Mouse (Mus musculus) gastrocnemius, postnatal 4 days (tissue): Measurements from ENCODE around the gene Ctla4. TPM values are rescaled to one million over a fixed set of nuclear protein-coding genes. Genes with fewer than 3 reads are reported as not detected.
A peak's percentile ranks its signal among the peaks of the same experiment; 100 is the strongest.

ENCODE experiments used
- DNase-seq, 2 experiments: peaks; one replicate each; pipeline ENCODE4 v3.0.0; 2021 to 2022; ENCODE audit warnings: low spot score in 2 of 2, mixed read lengths in 2 of 2
- total RNA-seq, 2 experiments: library from RNA; stranded (reverse); gene quantifications; 2 replicates each; pipeline ENCODE4 v1.2.3; 2021

Ctla4 gene
- total RNA-seq, 2 experiments from 2014 or later: not detected

GRCm38 (mm10) chr1:60863701-60864100 lies 23.1 kb upstream of the Ctla4 start:
- no peak for DNase-seq

GRCm38 (mm10) chr1:60865167-60865566 lies 21.6 kb upstream of the Ctla4 start:
- DNase-seq: no peak

GRCm38 (mm10) chr1:60866043-60866442 lies 20.8 kb upstream of the Ctla4 start:
- no peak for DNase-seq

- DNase-seq: peak in 1 of 2 experiments; percentile 43
Measured at GRCm38 (mm10) chr1:60868333-60869277, 18.2 kb upstream of the Ctla4 start.

DNA sequence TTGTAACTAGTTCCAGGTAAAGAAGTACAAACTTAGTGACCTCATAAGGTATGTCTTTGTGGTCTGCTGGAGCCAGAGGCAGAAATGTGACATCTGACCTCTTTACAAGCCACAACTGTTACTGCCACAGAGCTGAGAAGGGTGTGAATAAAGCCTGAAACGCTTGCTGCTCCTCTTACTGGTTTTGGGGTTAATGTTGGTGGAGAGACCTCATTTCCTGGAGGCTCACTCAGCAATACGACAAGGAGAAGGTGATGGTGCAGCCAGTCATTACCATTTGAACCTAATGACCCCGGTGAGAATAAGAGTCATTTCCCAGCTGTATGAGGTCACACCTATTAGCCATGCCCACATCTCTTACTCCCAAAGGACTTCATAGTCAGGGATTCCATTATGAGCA lies 11.5 kb upstream of the Ctla4 start:
- DNase-seq: no peak

DNA sequence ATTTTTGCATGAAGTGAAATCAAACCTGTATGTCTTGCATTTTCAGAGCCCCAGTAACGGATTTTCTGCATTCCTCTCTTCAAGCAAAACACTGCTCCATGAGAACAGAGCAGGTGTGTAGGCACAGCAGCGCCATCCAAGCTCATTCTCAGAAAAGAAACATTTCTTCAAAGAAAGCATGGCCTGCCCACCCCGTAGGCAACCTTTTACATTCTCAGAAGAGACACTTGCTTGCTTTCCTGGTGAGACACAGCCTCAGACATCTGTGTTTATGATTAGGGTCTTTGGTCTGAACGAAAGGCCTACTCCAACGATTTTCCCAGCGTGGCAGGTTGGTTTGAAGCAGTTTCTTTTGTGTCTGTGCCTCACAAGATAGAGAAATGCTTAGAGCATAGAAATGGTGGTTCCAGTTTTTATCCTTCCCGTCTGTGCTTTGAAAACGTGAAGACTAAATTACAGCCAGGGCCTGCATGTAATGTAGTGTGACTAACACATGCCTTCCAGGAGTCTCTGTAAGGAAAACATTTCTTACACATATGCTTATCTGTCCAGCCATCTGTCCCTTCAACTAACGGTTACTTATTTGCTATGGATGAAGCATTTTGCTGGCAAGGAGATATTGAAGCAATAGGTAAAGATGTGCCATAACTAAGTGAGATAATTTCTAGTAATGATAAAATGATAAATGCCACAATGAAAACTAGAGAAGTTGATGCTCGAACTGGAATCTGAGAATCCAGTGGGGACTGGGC lies 6.5 kb upstream of the Ctla4 start:
- DNase-seq: no peak

DNA sequence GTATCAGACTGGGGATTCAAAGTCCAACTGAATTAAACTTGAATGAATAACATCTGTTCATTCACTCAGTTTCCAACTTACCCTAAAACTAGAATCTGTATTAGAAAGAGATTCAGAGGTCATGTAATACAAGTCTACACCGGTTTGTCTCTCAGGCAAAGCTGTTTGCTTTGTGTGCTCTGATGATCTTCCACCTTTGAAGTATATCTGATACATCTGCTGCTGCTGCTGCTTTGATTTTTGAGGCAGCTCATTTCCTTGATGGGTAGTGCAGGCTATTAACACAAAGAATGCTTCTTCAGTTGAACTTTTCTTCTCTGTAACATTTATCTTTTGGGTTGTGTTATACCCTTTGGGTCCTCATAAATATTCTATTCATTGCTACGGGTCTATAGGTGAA lies 4.0 kb upstream of the Ctla4 start:
- no peak for DNase-seq

GRCm38 (mm10) chr1:60883279-60883678 lies 3.5 kb upstream of the Ctla4 start:
- no peak for DNase-seq

- DNase-seq: no peak
Measured at GRCm38 (mm10) chr1:60884611-60885010, 2.2 kb upstream of the Ctla4 start.

DNA sequence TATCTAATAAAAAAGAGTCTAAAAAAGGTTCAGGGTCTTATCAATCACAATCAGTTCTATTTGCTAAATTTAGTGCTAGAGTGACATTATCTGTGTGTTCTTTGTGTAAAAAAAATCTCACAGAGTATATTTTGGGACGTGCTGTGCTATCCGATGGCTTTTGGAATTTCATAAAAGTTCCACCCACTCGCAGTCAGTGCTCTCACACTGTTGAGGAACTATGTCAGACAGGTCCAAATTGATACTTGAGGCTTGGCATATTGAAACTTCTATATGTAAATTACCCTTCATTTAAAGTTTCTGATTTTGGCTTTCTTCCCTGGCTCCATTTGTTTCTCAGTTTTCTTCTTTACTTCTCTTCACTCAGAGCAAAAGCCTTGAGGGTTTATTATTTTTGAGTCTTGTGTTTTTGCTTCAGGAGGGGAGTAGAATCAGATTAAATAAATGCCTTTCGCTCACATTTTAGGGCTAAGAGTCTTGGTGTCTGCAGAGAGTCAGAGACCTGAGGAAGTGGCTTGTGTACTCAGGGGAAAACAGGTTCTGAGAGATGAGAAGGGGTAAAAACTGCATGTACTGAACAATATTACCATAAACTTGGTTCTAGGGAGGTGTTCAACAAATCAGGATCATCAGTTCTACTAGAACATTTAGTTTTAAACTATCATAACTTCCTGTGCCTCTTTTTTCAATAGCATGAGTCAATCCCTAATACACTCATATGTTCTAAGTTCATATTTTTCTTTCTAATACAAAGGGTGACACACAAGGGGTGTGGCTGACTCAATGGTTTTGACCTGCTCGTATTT lies 11.5 kb downstream of the Ctla4 start:
- no peak for DNase-seq

- DNase-seq: no peak
Measured at GRCm38 (mm10) chr1:60898933-60899210, 12.1 kb downstream of the Ctla4 start.

GRCm38 (mm10) chr1:60899244-60899643 lies 12.4 kb downstream of the Ctla4 start:
- DNase-seq: no peak

DNA sequence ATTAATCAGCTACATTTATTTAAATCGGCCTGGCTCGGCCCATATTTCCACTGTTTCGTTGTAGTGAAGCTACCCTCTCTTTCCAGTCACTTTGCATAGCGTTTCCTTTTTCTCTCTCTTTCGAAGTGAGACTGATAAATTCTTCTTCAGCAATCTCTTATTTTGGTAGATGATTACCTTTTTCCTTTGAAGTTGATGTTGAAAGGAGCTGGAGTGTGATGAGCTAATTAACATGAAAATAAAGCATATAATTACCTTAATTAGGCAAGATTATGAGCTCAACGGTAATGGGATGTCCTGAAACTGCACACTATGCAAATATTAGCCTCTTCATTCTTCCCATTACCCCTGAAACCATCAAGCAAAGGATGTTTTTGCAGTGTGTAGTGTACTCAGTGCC lies 15.7 kb downstream of the Ctla4 start:
- no peak for DNase-seq

DNA sequence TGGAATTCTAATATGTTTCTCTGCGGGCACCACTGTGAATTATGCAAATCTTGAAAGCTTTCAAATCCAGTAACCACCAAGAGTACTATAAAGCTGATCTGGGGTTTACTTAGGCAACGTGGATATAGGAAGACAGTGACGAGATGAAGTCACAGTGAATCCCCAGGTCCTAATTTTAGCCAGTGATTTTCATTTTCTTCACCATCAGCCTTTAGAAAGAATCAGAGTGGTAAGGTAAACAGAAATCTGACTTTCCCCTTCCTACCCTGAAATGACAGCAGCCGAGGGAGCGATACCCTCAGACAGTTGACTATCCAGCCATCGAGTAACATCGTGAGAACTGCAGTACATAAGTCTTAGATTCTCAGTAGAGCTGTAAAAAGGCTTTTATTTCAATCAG lies 16.3 kb downstream of the Ctla4 start:
- DNase-seq: no peak

DNA sequence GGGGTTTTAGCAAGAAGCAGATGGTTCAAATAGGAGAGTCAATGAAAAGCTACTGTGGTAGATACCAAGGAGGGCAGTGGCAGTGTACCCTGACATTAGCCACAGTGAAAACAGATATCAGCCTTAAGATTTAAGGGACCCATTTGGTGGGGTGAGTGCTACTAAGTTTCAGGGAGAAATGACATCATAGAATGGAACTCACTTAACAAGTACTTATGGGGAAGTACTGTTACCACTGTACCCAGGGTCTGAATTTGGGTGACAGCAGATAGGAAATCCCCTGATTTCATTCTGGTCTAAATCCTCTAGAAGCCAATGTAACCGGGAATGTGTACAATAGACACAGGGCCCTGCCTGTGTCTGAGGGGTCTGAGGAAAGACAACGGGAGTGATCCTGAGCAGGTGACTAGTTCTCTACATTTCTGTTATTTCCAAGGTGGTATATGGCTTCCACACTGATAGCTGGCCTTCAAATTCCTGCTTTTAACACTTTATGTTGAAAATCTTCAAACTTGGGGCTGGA lies 17.7 kb downstream of the Ctla4 start:
- no peak for DNase-seq

GRCm38 (mm10) chr1:60907466-60907865 lies 20.7 kb downstream of the Ctla4 start:
- DNase-seq: no peak

GRCm38 (mm10) chr1:60908751-60909161 lies 22.0 kb downstream of the Ctla4 start:
- no peak for DNase-seq

DNA sequence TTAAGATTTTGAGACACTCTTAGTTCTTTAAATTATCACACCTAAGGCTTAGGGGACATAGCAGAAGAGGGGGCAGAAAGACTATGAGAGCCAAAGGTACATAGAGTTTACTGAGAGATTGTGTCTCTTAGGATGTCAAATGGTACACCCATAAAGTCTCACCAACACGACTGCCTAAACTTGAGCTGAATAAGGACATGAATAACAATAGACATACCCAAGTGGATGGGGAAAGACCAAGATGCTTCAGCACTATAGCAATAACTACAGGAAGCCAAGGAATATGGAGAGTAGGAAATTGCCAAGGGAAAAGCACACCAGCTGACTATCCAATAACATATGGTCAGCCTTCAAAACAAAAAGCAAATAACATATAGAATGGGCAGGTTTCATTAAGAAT lies 22.9 kb downstream of the Ctla4 start:
- DNase-seq: no peak

- DNase-seq: no peak
Measured at GRCm38 (mm10) chr1:60910796-60911195, 24.0 kb downstream of the Ctla4 start.

DNA sequence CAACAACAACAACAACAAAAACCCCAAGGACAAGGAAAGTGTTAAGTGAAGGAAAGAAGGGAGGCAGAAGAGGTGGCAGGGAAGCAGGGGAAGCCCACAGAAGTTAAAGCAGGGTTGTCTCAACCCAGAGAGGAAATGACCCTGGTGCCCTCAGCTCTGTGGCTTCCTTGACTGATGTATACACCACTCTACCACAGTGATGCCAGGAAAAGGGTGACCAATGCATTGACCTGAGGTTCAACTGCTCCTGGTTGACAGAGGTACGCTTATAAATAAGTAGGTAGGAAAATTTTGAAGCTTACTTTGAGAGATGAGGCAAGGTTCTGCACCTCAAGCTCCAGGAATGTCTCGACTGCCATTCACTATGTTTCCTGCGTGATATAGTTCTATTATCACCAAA lies 24.8 kb downstream of the Ctla4 start:
- DNase-seq: no peak

DNA sequence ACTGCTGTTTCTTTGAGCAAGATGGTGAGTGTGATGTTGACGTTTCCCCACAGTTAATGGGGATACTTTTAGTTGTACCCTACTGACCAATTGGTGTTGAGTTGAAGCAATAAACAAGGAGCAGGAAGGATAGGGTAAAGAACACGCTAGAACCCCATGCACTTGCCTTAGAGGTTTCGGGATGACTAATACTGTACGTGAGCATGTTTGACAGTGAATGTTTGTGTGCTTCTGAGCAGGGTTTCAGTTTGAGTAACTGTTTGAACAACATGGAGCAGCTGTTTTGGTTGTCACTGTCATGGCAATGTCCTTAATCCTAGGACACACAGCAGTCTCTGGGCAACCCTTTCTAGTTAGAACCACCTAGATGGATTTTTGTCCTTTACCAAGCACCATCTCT lies 26.5 kb downstream of the Ctla4 start:
- DNase-seq: no peak
